Mouse (Mus musculus) heart, postnatal 0 days (tissue): ENCODE measurements at regions not wholly inside any gene's neighbourhood (a gene's known extent, or its start where the extent isn't known, plus 50 kb on each side); places are given as distances from the start of the nearest gene placed in this dataset.

Source experiments
- CTCF ChIP-seq: IDR thresholded peaks from 2 replicates; pipeline ENCODE4 v1.5.1; 2016; ENCODE audit warnings: antibody characterized with exemption, control low read depth, low read depth
- EP300 ChIP-seq: IDR thresholded peaks from 2 replicates; pipeline ENCODE4 v1.6.1; 2016; ENCODE audit warnings: antibody characterized with exemption, low read depth

DNA sequence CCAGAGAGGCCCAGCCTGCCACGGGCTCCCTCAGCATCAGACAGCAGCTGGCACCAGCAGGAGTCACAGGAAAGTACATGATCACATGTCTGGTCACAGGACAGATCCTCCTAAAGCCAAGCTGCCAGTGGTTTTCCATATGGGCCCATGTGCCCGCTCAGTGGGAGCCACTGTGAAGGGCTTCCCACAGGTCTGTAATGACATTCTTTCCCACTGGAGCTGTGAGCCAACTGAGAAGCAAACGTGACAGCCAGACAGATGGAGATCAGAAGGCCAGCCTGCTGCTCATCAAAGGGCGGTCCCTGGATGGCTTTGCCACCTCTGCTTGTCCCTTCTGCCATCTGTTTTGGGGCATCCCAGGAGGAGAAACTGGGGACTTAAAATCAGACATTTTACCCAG, 121.8 kb upstream of the Kcnj6 start:
- no peak for TF ChIP-seq CTCF
- TF ChIP-seq EP300, result no peak
